Mouse (Mus musculus) liver, embryonic 14.5 days (tissue): ENCODE results near the gene Pglyrp4. TPM values are rescaled to one million over a fixed set of nuclear protein-coding genes. Genes with fewer than 3 reads are reported as not detected.
"Not testable (repeated sequence)": the region's sequence is repeated elsewhere in the genome, so short reads cannot be mapped to it uniquely, and the experiment has no call there.

Source experiments
- ATAC-seq: fragments of 200-750 bp; cut with Nextera tagmentation; 2 replicates; pipeline ENCODE4 v1.8.0; 2017; ENCODE audit warnings: moderate number of reproducible peaks, mild to moderate bottlenecking, moderate library complexity; ENCODE audit not compliant: insufficient read depth
- DNase-seq, 3 experiments: peaks; one replicate each; pipeline ENCODE4 v3.0.0-alpha.2; 2012 to 2013; ENCODE audit warnings: low read depth in 3 of 3, low spot score in 3 of 3
- H3K27ac ChIP-seq: fragments of 300-500 bp; sonication (generic); 2 replicates; pipeline ENCODE4 v1.5.1; 2014; ENCODE audit warnings: moderate library complexity, mild to moderate bottlenecking, control low read depth, inconsistent platforms
- H3K27me3 ChIP-seq: fragments of 300-500 bp; sonication (generic); 2 replicates; pipeline ENCODE4 v1.6.1; 2014; ENCODE audit warnings: mild to moderate bottlenecking, low read length, moderate library complexity; ENCODE audit not compliant: control insufficient read depth, insufficient read depth
- H3K36me3 ChIP-seq: fragments of 300-500 bp; sonication (generic); replicated peaks from 2 replicates; pipeline ENCODE4 v1.6.1; 2014; ENCODE audit warnings: low read depth; ENCODE audit not compliant: control insufficient read depth, insufficient read depth
- H3K4me1 ChIP-seq, 2 experiments: fragments of 200-500 bp in 1 of 2; fragments of 300-500 bp in 1 of 2; sonication (generic) in 1 of 2; replicated peaks; 2 replicates each; pipeline ENCODE4 v1.6.1; 2012 to 2014; ENCODE audit warnings: antibody characterized with exemption in 1 of 2, inconsistent platforms in 1 of 2, low read length in 1 of 2; ENCODE audit not compliant: control insufficient read depth in 2 of 2, insufficient read depth in 2 of 2
- H3K4me2 ChIP-seq: fragments of 300-500 bp; sonication (generic); 2 replicates; pipeline ENCODE4 v1.6.1; 2014; ENCODE audit warnings: low read depth, mild to moderate bottlenecking, control low read depth, moderate library complexity
- H3K4me3 ChIP-seq, 2 experiments: fragments of 200-500 bp in 1 of 2; fragments of 300-500 bp in 1 of 2; sonication (generic) in 1 of 2; 2 replicates each; pipeline ENCODE4 v1.5.1; 2012 to 2014; ENCODE audit warnings: low read depth in 2 of 2, low read length in 2 of 2, mild to moderate bottlenecking in 2 of 2, control low read depth in 1 of 2, inconsistent platforms in 1 of 2, moderate library complexity in 1 of 2; ENCODE audit not compliant: insufficient read depth in 1 of 2
- H3K9ac ChIP-seq: fragments of 300-500 bp; sonication (generic); replicated peaks from 2 replicates; pipeline ENCODE4 v1.6.1; 2014; ENCODE audit warnings: mild to moderate bottlenecking, control low read depth, moderate library complexity
- H3K9me3 ChIP-seq: fragments of 300-500 bp; sonication (generic); 2 replicates; pipeline ENCODE4 v1.6.1; 2016; ENCODE audit warnings: low read length, mixed read lengths; ENCODE audit not compliant: control insufficient read depth
- CTCF ChIP-seq: IDR thresholded peaks from 2 replicates; pipeline ENCODE4 v1.5.1; 2016; ENCODE audit warnings: antibody characterized with exemption, low read depth, control low read depth
- EP300 ChIP-seq: IDR thresholded peaks from 2 replicates; pipeline ENCODE4 v1.6.1; 2016; ENCODE audit warnings: antibody characterized with exemption, low read depth
- whole genome bisulfite sequencing: fragments of 180-500 bp; shearing (Covaris S2); extraction: QIAGEN DNeasy Blood & Tissue Kit; methylation state at CpG from one replicate; pipeline ENCODE4 v1.1.7; 2014; ENCODE audit not compliant: insufficient replicate concordance; 5-methylcytosine and 5-hydroxymethylcytosine counted together
- polyA plus RNA-seq, 2 experiments: library from polyadenylated mRNA; depleted of rRNA in 1 of 2; stranded (reverse) in 1 of 2; unstranded in 1 of 2; fragments of >200 nt; fragmentation: Nextera tagmentation in 1 of 2; extraction: Ambion mirVana in 1 of 2; gene quantifications; 2 replicates each; pipeline versions ENCODE4 v1.2.1 to v1.2.3; 2012 to 2014

Pglyrp4 gene
- polyA plus RNA-seq, 2 experiments, result 0.06 TPM; not detected in 1

DNA sequence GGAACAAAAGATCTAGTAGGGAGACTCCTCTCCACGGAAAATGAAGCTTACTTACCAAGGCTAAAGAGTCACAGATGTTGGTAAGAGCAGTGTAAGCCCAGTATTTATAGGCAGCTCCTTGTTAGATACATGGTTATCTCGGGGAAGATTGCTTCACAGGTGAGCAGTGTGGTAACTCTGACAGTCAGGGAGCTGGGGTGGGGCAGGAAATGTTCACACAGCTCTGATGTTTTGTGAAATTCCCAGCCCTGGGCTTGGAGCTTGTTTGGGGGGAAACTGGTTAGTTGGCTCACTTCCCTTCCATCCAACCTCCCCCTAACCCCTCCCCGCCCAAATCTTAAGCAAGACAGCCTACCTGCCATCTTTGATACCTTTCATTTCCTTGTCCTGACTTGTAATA is 31.1 kb upstream of the Pglyrp4 start, which contains the start of gene S100a9:
TSS of gene S100a9 (minus strand) at position 109 of the 400 bp plus-strand sequence.
- Histone ChIP-seq H3K9me3 (no peaks in the 10 kb centered on the region), H3K9ac (no peak within 1 kb of the TSS), H3K27me3 (no peaks in the 10 kb centered on the region), H3K4me2 (no peak within 1 kb of the TSS), H3K27ac (no peak within 1 kb of the TSS), H3K4me3 (no peak within 1 kb of the TSS), H3K36me3 (no peaks in the 10 kb centered on the region), H3K4me1 (no peaks in the 10 kb centered on the region)
- DNase-seq (peak in 2 of 3 experiments; percentile 10 to 15), ATAC-seq (no peak)
- WGBS, result 22% methylated on average over 3 of the region's 3 CpGs
- TF ChIP-seq EP300 (no peak), CTCF (no peak)

- DNase-seq (no peak), ATAC-seq (no peak)
- no peak for TF ChIP-seq EP300
- no peak for TF ChIP-seq CTCF
- no peak overlapping the region for H3K27ac ChIP-seq
- no peak overlapping the region for H3K4me3 ChIP-seq
- 66% methylated on average over 2 of the region's 2 CpGs for WGBS
- H3K4me2 ChIP-seq, result no peak overlapping the region
- H3K4me1 ChIP-seq, result no peaks in the 10 kb centered on the region
- no peaks in the 10 kb centered on the region for H3K36me3 ChIP-seq
- no peak overlapping the region for H3K9ac ChIP-seq
- no peaks in the 10 kb centered on the region for H3K9me3 ChIP-seq
- no peaks in the 10 kb centered on the region for H3K27me3 ChIP-seq
These were observed 24.5 kb upstream of the Pglyrp4 start for GRCm38 (mm10) chr3:90702244-90702643.

DNA sequence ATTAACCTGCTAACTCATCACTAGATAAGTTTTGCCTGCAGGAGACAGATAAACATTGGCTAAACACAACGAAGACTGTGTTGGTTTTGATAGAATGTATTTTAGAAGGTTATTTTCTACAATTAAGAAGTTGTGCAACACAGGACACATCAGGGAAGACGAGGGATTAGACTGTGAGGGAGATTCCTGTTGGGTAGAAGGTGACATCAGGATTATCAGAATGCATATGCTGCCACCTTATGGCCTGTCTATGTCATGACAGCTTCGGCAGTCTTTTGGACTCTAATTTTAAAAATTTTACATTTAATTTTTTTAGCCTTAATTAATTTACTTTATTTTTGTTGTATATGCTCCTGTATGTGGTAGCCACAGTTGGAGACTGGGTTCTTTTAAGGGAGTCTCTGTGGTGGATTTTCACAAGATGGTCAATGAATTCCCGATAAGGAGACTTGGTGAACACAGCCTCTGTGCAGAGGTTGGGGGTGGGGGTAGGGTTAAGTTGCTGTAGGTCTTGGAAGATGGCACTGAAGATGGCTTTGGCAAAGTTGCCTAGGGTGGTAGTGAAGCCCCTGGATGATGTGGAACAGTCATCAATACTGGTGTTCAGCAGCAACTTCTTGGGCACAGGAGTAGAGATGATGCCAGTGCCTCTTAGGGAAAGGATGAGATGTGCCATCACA is 18.0 kb upstream of the Pglyrp4 start:
- Histone ChIP-seq H3K36me3 (no peaks in the 10 kb centered on the region), H3K4me2 (no peak overlapping the region), H3K27me3 (no peaks in the 10 kb centered on the region), H3K9ac (no peak overlapping the region), H3K27ac (no peak overlapping the region), H3K4me1 (no peaks in the 10 kb centered on the region), H3K9me3 (no peaks in the 10 kb centered on the region), H3K4me3 (no peak overlapping the region)
- no peak for ATAC-seq
- WGBS, result 16% methylated on average over 4 of the region's 4 CpGs
- no peak for TF ChIP-seq EP300
- peak; percentile 51 for TF ChIP-seq CTCF
- no peak for DNase-seq

- Histone ChIP-seq H3K4me1 (no peaks in the 10 kb centered on the region), H3K36me3 (no peaks in the 10 kb centered on the region), H3K9ac (no peak overlapping the region), H3K9me3 (no peaks in the 10 kb centered on the region), H3K27ac (no peak overlapping the region), H3K4me3 (no peak overlapping the region), H3K27me3 (no peaks in the 10 kb centered on the region), H3K4me2 (no peak overlapping the region)
- peak; percentile 51 to 64 (median 52) for DNase-seq
- 31% methylated on average over 12 of the region's 12 CpGs for WGBS
- TF ChIP-seq EP300 (no peak), CTCF (peak; percentile 98)
- no peak for ATAC-seq
These were observed 16.9 kb upstream of the Pglyrp4 start for GRCm38 (mm10) chr3:90709591-90710460.

DNA sequence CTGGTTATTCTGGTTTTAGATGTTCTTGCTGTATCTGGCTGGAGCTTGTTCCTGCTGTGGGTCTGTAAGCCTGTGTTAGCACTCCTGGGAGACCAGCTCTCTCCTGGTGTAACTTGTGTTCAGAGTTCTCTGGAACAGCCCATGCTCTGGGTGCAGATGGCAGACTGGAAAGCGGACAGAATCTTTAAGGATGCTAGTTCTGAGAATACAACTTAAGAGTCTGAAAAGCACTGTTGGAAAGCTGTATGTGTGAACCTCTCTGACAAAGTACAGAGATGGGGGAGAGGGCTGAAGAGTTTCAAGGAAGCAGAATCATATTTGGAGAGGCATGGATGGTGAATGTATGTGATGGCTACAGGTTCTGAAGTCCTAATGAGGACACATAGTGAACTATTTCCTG is 23.0 kb downstream of the Pglyrp4 start:
- H3K36me3 ChIP-seq, result no peaks in the 10 kb centered on the region
- DNase-seq (no peak), ATAC-seq (no peak)
- no peak overlapping the region for H3K4me3 ChIP-seq
- no peak overlapping the region for H3K9ac ChIP-seq
- H3K9me3 ChIP-seq, result no peaks in the 10 kb centered on the region
- H3K27me3 ChIP-seq, result no peaks in the 10 kb centered on the region
- H3K4me1 ChIP-seq, result no peaks in the 10 kb centered on the region
- H3K27ac ChIP-seq, result no peak overlapping the region
- 65% methylated on average over 1 of the region's 1 CpGs for WGBS
- no peak overlapping the region for H3K4me2 ChIP-seq
- TF ChIP-seq EP300 (no peak), CTCF (no peak)

DNA sequence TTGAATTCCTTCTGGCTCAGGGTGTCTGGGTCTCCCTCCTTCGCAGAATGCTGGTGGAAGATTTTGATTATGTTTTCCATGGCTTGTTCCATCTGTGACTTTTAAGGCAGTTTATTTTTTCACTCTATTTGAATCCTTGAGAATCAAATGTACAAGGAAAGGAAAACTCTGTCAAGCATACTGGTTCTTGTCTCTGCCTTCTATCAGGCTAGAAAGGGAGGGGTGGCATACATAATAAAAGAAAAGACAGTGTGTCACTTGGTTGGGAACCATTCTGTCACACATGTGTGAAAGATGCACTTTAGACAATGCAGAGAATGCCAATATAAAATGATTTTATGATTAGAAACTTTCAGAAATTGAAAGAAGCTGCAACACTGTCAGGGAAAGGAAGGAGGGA is 51.1 kb downstream of the Pglyrp4 start, which contains the start of gene Gm5849:
TSS of gene Gm5849 (minus strand) at position 101 of the 400 bp plus-strand sequence.
- ATAC-seq, DNase-seq, H3K4me2 ChIP-seq, H3K9me3 ChIP-seq, H3K27ac ChIP-seq, H3K27me3 ChIP-seq, H3K4me1 ChIP-seq, H3K9ac ChIP-seq, H3K4me3 ChIP-seq, H3K36me3 ChIP-seq: not testable (repeated sequence)
- 54% methylated on average over 1 of the region's 1 CpGs for WGBS
